Mouse (Mus musculus) left cerebral cortex, adult 9 months (tissue): ENCODE data around the gene Eif2ak1.

Experiments used
- DNase-seq, 2 experiments: peaks; one replicate each; pipeline ENCODE4 v3.0.0; 2022; ENCODE audit warnings: low spot score in 2 of 2

Gene Eif2ak1

DNA sequence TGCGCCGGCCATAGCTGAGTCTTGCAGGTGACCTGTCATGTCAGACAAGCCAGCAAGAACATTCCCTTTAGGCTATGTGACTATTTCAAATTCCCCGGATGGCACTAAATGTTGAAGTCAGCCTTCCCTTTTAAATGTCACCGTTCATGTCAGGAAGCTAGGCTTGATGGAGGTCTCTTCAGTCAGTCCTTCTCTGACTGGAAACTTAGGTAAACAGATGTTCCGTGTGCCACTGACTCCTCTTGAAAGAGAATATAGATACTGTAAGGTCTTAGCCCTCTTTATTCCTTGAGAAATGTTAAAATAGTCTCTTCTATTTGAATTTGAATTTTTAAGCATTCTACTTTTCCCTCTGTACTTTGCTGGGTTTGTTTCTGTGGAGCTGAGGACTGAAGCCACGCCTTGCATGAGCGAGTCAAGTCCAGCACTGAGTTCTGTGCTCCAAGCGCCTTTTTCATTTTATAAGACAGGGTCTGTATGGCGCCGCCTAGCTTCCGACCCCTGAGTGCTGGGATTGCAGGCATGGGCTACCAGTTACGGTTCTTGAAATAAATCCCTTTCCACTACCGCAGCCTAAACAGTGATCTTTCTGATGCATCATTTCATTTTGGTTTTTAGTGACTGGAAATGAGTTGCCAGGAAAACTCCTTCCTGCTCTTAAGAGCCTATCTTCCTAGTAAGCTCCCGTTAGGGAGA, 80.2 kb downstream of the Eif2ak1 start, which contains the start of gene Ankrd61:
Gene Ankrd61, minus strand, starts transcription at position 51 of the 696 bp plus-strand sequence.
- DNase-seq: no peak

DNA sequence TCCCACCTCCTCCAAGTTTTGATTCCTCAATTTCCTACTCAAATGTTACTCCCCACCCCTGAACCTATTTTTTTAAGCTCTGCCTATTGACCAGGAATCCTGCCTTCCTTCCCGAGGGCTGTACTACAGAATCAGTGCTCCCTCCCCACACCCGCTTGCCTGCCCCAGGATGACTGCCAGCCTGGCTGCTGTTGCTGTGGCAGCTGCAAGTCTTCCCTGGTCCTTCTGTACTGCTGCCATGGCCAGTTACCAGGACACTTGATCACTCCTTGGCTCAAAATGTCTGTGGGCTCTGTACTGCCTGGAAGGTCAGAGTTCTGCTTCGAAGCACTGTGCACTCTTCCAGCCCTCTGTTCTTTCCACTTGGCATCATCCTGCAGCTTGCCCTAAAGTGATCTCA, 84.5 kb downstream of the Eif2ak1 start:
- DNase-seq: peak in 1 of 2 experiments; percentile 21

DNA sequence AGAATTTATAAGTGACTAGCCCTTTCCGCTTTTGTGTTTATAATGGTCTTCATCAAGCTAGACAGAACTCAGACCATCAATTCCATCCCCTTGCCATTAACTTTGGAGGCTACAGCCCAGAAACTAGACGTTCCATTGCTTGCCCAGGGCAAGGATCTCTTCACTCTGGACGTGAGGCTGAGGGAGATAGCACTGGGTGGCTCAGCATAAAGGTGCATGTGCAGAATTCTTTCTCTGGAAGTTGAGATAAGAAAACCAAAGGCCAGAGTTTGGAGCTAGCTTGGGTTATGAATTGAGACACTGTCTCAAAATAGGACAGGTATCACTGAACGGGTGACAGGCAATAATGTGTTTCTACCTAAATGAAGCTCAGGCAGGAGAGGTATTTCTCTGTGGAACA, 86.2 kb downstream of the Eif2ak1 start:
- no peak for DNase-seq

DNA sequence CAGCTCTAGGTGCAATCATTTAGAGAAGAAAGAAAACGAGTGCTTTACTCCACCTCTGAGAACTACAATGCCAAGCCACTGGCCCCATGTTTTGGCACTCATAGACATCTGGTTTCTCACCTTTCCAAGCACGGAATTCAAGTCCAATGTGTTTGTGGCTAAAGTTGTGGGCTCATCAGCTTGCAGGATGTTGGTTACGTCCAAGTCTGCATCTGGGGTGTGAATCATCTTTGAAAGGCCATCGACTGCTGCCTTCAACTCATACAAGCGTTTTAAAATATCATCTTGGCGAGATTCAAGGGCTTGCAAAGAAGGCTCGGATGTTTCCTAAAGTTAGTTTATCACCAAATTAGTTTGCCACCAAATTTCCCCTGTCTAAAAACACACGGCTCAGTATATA, 88.8 kb downstream of the Eif2ak1 start:
- DNase-seq: peak in 1 of 2 experiments; percentile 16

DNA sequence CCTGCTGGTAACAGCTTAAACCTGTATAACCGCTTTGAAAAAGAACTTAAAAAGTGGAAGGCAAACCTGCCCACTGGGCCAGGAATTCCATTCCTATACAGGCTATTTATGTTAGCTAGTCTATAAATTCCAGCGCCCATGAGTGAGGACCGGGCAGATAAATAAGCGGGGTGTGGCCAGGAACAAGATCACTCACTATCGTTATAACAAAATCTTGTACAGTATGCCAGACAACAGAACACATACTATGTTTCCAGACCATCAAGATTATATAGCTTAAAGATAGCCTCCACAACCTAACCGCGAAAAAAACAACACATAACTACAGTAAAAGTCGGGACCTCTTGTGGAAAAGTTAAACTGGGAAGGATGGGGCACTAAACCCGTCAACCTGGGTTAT, 91.3 kb downstream of the Eif2ak1 start:
- no peak for DNase-seq

DNA sequence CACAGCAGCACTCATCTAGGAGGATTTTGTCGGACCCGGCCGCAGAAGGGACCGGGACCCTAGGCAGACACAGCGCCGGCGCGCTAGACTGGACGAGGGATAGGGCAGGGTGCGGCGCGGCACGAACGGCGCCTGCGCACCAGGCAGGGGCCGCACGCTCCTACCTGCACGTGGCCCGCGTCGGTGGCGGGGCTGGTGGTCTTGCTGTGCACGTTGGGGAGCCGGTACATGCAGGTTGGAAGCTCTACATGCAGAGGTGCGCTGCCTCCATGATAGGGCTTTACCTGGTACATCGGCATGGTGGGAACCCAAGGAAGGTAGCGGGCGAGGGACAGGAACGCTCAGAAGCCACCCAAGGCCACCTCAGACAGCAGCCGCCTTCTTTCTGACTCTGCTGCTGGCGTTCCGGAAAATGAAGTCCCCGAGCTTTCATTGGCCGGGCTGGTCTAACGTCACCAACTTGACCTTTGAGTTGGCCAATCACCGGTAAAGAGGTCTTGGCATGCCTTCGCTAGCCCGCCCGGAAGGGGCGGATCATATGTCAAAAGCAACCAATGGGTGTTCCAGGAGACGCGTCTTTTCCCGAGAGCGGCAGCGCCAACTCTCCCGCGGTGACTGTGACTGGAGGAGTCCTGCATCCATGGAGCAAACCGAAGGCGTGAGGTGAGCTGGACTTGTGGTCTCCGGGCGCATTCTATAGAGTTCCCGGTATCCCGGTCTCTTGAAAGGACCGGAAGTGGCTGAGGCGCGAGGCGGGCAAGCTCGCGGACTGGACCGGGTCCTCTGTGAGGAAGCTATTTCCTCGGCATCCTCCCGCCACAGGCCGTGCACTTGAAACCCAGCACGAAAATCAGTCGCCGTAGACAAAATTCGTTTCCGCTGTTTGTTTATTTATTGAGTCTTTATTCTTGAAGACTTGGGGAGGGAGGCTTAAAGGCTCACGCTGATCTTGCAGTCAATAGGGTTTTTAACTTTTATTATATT, 92.1 kb downstream of the Eif2ak1 start, which contains the start of the genes Aimp2 and Pms2:
Gene Aimp2, minus strand, starts transcription at position 431 of the 984 bp plus-strand sequence.
Gene Pms2, plus strand, starts transcription at position 548 of the 984 bp plus-strand sequence.
- DNase-seq: peak; percentile 96 to 99

GRCm38 (mm10) chr5:143916221-143916620, 98.6 kb downstream of the Eif2ak1 start:
- no peak for DNase-seq

DNA sequence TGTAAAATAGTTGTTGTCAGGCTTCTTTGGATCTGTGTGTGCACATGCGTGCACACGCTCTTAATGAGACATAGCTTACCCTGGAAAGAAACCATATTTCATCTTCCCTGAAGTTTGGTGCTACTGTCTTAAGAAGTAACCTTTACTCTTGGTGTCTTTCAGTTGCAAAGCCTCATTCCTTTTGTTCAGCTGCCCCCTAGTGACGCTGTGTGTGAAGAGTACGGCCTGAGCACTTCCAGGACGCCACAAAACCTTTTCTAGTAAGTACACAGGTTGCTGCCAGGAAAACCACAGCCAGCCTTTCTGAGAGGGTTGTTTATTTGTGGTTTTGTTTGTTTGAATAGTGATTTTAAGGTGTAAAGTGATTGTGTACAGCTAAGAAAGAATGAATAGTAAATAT, 99.8 kb downstream of the Eif2ak1 start:
- DNase-seq: peak in 1 of 2 experiments; percentile 34

- no peak for DNase-seq
Measured at GRCm38 (mm10) chr5:143918120-143918519, 100.5 kb downstream of the Eif2ak1 start.

GRCm38 (mm10) chr5:143924781-143925452, 107.3 kb downstream of the Eif2ak1 start:
- no peak for DNase-seq

- no peak for DNase-seq
Measured at GRCm38 (mm10) chr5:143927875-143928274, 110.3 kb downstream of the Eif2ak1 start, which contains the start of gene Gm42421. Gene Gm42421, plus strand, starts transcription at chr5:143928175.

- DNase-seq: no peak
Measured at GRCm38 (mm10) chr5:143929291-143929690, 111.7 kb downstream of the Eif2ak1 start.

DNA sequence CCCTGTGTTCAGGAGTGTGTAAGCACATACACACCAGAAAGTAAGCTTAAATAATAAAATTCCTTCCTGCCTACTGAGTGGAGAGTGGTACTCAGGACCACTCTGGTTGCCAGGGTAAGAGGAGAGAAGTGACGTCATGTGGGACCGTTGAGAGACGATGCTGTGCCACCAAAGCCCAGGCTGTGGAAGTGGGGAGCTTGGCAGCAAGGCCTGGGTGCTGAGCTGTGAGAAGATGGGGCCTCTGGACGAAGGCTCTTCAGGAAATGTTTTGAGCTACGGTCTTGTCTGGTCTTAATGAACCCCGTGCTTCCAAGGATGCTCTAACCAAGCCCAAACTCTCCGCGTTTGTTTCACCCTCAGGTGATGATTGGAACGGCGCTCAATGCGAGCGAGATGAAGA, 113.1 kb downstream of the Eif2ak1 start:
- no peak for DNase-seq

GRCm38 (mm10) chr5:143931863-143932580, 114.4 kb downstream of the Eif2ak1 start:
- no peak for DNase-seq

- no peak for DNase-seq
Measured at GRCm38 (mm10) chr5:143932831-143933230, 115.2 kb downstream of the Eif2ak1 start, which contains the start of gene Rsph10b. Gene Rsph10b, plus strand, starts transcription at chr5:143933035.

DNA sequence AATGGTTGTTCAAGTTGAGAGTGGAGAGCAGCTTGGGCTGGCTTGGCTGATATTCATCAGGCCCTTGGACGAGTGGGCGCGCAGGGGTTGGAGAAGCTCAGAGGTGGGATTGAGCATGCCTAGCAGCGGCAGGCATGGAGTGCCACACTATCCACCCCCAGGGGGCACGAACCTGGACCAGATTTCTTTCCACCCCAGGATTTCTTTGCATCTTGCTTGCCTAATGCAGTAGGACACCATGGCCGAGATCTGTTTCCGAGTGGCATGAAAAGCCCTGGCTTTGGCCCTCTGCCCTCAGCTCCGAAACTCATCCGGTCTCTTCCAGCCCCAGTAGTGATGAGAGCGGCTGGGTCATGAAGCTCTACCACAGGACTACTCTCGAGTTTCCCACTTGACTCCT, 115.8 kb downstream of the Eif2ak1 start:
- DNase-seq: no peak

- DNase-seq: no peak
Measured at GRCm38 (mm10) chr5:143933875-143934274, 116.3 kb downstream of the Eif2ak1 start.

- no peak for DNase-seq
Measured at GRCm38 (mm10) chr5:143936156-143936555, 118.6 kb downstream of the Eif2ak1 start.

GRCm38 (mm10) chr5:143941588-143941987, 124.0 kb downstream of the Eif2ak1 start:
- DNase-seq: no peak

DNA sequence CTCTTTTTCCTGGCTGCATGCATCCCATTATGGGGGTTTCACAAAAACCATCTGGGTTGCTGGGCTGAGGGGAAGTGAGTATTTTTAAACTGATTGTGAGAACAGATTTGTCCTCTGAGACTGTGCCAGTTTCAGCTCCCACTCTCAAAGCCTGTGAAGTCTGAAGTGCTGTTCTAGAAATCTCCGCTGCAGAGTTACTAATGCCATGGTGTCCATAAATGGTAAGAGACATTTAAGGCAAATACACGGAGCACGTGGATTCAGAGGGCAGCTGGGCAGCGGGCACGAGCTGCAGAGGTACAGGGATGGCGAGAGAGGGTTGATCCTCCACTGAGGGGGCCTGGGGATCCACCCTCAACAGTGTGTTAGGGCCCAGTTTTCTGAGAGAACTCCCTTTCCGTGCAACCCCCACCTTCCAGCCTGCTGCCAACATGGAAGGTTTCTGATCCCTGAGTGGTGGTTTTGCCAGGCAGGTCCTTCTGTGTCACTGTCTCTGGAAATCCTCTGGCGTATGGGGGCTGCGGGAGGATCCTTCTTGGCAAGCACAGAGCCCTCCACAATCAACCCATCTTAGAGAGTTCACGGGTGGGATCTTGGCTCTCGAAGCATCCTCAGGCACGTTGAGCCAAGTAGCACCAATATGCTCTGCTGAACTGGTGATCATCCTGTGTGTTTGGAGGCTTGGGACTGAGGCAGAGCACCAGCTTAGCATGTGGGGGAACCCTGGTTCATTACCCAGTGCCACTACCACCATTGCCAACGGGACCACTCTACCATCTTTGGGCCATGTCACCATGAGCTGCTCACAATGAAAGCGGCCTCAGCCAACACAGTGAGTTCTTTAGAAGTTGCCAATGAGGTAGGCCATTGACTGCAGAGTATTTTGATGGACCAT, 125.9 kb downstream of the Eif2ak1 start:
- DNase-seq: peak; percentile 74 to 91
